Mouse (Mus musculus): ENCODE measurements around the gene Zscan10. TPM values are rescaled to one million over a fixed set of nuclear protein-coding genes. Genes with fewer than 3 reads are reported as not detected.

The Zscan10 gene
- total RNA-seq, 2 experiments from 2014 or later = not detected

- ATAC-seq (replicated peaks; ENCODE audit: poor library complexity) = peak; percentile 79
Measured at GRCm38 (mm10) chr17:23644613-23645495, 44.2 kb downstream of the Zscan10 start, which contains the start of gene Mmp25. Gene Mmp25 (minus strand): TSS chr17:23645277.

GRCm38 (mm10) chr17:23645894-23646293 lies 45.2 kb downstream of the Zscan10 start:
- ATAC-seq (replicated peaks; ENCODE audit: poor library complexity) = no peak

- no peak for ATAC-seq (replicated peaks; ENCODE audit: poor library complexity)
Measured at GRCm38 (mm10) chr17:23651363-23651762, 50.7 kb downstream of the Zscan10 start.

GRCm38 (mm10) chr17:23653324-23653723 lies 52.7 kb downstream of the Zscan10 start:
- 0 out of 2 replicates have a peak, but pooled peaks have one; percentile 45 for ATAC-seq (replicated peaks; ENCODE audit: poor library complexity)

- ATAC-seq (replicated peaks; ENCODE audit: poor library complexity) = peak; percentile 33; the same call in 1 of the 2 replicates
Measured at GRCm38 (mm10) chr17:23654001-23654400, 53.3 kb downstream of the Zscan10 start.

GRCm38 (mm10) chr17:23654410-23654809 lies 53.8 kb downstream of the Zscan10 start:
- peak; percentile 68 for ATAC-seq (replicated peaks; ENCODE audit: poor library complexity)

GRCm38 (mm10) chr17:23658450-23658849 lies 57.8 kb downstream of the Zscan10 start:
- no peak for ATAC-seq (replicated peaks; ENCODE audit: poor library complexity)

- peak; percentile 52 for ATAC-seq (replicated peaks; ENCODE audit: poor library complexity)
Measured at GRCm38 (mm10) chr17:23660117-23660875, 59.6 kb downstream of the Zscan10 start, which contains the start of gene Bicdl2. Gene Bicdl2 (plus strand): TSS chr17:23660506.

Other genes starting within 250 kb of the Zscan10 start
- not detected in 2 replicates for gene Vmn2r116, start 216.3 kb upstream of the Zscan10 start, total RNA-seq (2015)
- not detected in 2 replicates for gene Vmn2r116, start 216.3 kb upstream of the Zscan10 start, total RNA-seq (2017)
- gene Vmn2r117, start 121.2 kb upstream of the Zscan10 start, total RNA-seq (2015) = not detected in 2 replicates
- gene Vmn2r117, start 121.2 kb upstream of the Zscan10 start, total RNA-seq (2017) = not detected in 2 replicates
- 3.6 and 5.3 TPM in 2 replicates for gene Zfp213, start 36.6 kb upstream of the Zscan10 start, total RNA-seq (2015)
- gene Zfp213, start 36.6 kb upstream of the Zscan10 start, total RNA-seq (2017) = 6.5 and 9.2 TPM in 2 replicates
- 0.37 TPM in 1 of 2 replicates, not detected in the other for gene Zfp13, start 1.4 kb upstream of the Zscan10 start, total RNA-seq (2015)
- 0.92 and 1.3 TPM in 2 replicates for gene Zfp13, start 1.4 kb upstream of the Zscan10 start, total RNA-seq (2017)
- 1.3 and 1.4 TPM in 2 replicates for gene Mmp25, start 44.4 kb downstream of the Zscan10 start, total RNA-seq (2015)
- 0.42 and 1.4 TPM in 2 replicates for gene Mmp25, start 44.4 kb downstream of the Zscan10 start, total RNA-seq (2017)
- gene Bicdl2, start 59.6 kb downstream of the Zscan10 start, total RNA-seq (2015) = not detected in 2 replicates
- not detected in 2 replicates for gene Bicdl2, start 59.6 kb downstream of the Zscan10 start, total RNA-seq (2017)
- gene Hcfc1r1, start 72.7 kb downstream of the Zscan10 start, total RNA-seq (2015) = 39.1 and 42.7 TPM in 2 replicates
- gene Hcfc1r1, start 72.7 kb downstream of the Zscan10 start, total RNA-seq (2017) = 17.8 and 20.2 TPM in 2 replicates
- gene Thoc6, start 73.0 kb downstream of the Zscan10 start, total RNA-seq (2015) = 32.3 and 33.4 TPM in 2 replicates
- gene Thoc6, start 73.0 kb downstream of the Zscan10 start, total RNA-seq (2017) = 45.7 and 51.2 TPM in 2 replicates
- gene Tnfrsf12a, start 76.6 kb downstream of the Zscan10 start, total RNA-seq (2015) = 3.6 and 4.3 TPM in 2 replicates
- gene Tnfrsf12a, start 76.6 kb downstream of the Zscan10 start, total RNA-seq (2017) = 5.9 and 7.9 TPM in 2 replicates
- gene Cldn6, start 78.4 kb downstream of the Zscan10 start, total RNA-seq (2015) = not detected in 2 replicates
- gene Cldn6, start 78.4 kb downstream of the Zscan10 start, total RNA-seq (2017) = not detected in 2 replicates
- gene Cldn9, start 83.2 kb downstream of the Zscan10 start, total RNA-seq (2015) = not detected in 2 replicates
- not detected in 2 replicates for gene Cldn9, start 83.2 kb downstream of the Zscan10 start, total RNA-seq (2017)
- not detected in 2 replicates for gene 1520401A03Rik, start 121.9 kb downstream of the Zscan10 start, total RNA-seq (2015)
- gene 1520401A03Rik, start 121.9 kb downstream of the Zscan10 start, total RNA-seq (2017) = not detected in 2 replicates
- 34.5 and 36.9 TPM in 2 replicates for gene Pkmyt1, start 125.5 kb downstream of the Zscan10 start, total RNA-seq (2015)
- gene Pkmyt1, start 125.5 kb downstream of the Zscan10 start, total RNA-seq (2017) = 17.3 and 20.5 TPM in 2 replicates
- gene Paqr4, start 140.0 kb downstream of the Zscan10 start, total RNA-seq (2015) = 1.3 and 1.6 TPM in 2 replicates
- gene Paqr4, start 140.0 kb downstream of the Zscan10 start, total RNA-seq (2017) = 1.9 and 2.4 TPM in 2 replicates
- 0.05 TPM in 1 of 2 replicates, not detected in the other for gene Kremen2, start 145.0 kb downstream of the Zscan10 start, total RNA-seq (2015)
- gene Kremen2, start 145.0 kb downstream of the Zscan10 start, total RNA-seq (2017) = not detected in 2 replicates
- 4.7 and 5.1 TPM in 2 replicates for gene Flywch1, start 170.7 kb downstream of the Zscan10 start, total RNA-seq (2015)
- 9.9 and 10.6 TPM in 2 replicates for gene Flywch1, start 170.7 kb downstream of the Zscan10 start, total RNA-seq (2017)
- 1.1 and 3.3 TPM in 2 replicates for gene Flywch2, start 185.2 kb downstream of the Zscan10 start, total RNA-seq (2015)
- gene Flywch2, start 185.2 kb downstream of the Zscan10 start, total RNA-seq (2017) = not detected in 2 replicates
- 298 and 382 TPM in 2 replicates for gene Srrm2, start 189.7 kb downstream of the Zscan10 start, total RNA-seq (2015)
- 96.7 and 109 TPM in 2 replicates for gene Srrm2, start 189.7 kb downstream of the Zscan10 start, total RNA-seq (2017)
- gene Elob, start 228.3 kb downstream of the Zscan10 start, total RNA-seq (2015) = 262 and 312 TPM in 2 replicates
- gene Elob, start 228.3 kb downstream of the Zscan10 start, total RNA-seq (2017) = 108 and 112 TPM in 2 replicates
- gene Prss33, start 235.2 kb downstream of the Zscan10 start, total RNA-seq (2015) = not detected in 2 replicates
- gene Prss33, start 235.2 kb downstream of the Zscan10 start, total RNA-seq (2017) = not detected in 2 replicates
- not detected in 2 replicates for gene Prss32, start 243.0 kb downstream of the Zscan10 start, total RNA-seq (2015)
- not detected in 2 replicates for gene Prss32, start 243.0 kb downstream of the Zscan10 start, total RNA-seq (2017)
- gene Prss41, start 243.3 kb downstream of the Zscan10 start, total RNA-seq (2015) = 0.35 TPM in 1 of 2 replicates, not detected in the other
- not detected in 2 replicates for gene Prss41, start 243.3 kb downstream of the Zscan10 start, total RNA-seq (2017)

All from megakaryocyte progenitor cell, adult 5-6 weeks (primary cell).